Mouse (Mus musculus) layer of hippocampus, adult 2 months (tissue): ENCODE measurements around the gene Btaf1. TPM values are rescaled to one million over a fixed set of nuclear protein-coding genes. Genes with fewer than 3 reads are reported as not detected.
A peak's percentile ranks its signal among the peaks of the same experiment; 100 is the strongest.

Experiments
- DNase-seq, 2 experiments: peaks; one replicate each; pipeline ENCODE4 v3.0.0; 2022; ENCODE audit warnings: low spot score in 2 of 2
- H3K27ac ChIP-seq: fragments of 200-600 bp; 2 replicates; pipeline ENCODE4 v1.8.1; 2022
- H3K4me3 ChIP-seq: fragments of 200-600 bp; 2 replicates; pipeline ENCODE4 v1.8.1; 2022; ENCODE audit warnings: mild to moderate bottlenecking
- CTCF ChIP-seq: fragments of 200-600 bp; conservative IDR thresholded peaks from 2 replicates; pipeline ENCODE4 v1.8.1; 2022; ENCODE audit warnings: antibody characterized with exemption, mild to moderate bottlenecking, moderate library complexity
- long read RNA-seq, 2 experiments: library from polyadenylated mRNA; stranded (forward); transcript quantifications; one replicate each; pipeline ENCODE4 v2.0.0; 2021; ENCODE audit warnings: borderline mapping rate in 2 of 2
- total RNA-seq, 2 experiments: library from RNA; stranded (reverse); gene quantifications; 2 replicates each; pipeline ENCODE4 v1.2.3; 2021

Gene Btaf1
- 10 to 100 TPM; 23.9 to 33.4 TPM for total RNA-seq
- long read RNA-seq, experiment 1, full-length matches to known transcripts = 2 of 15 reads
- long read RNA-seq, experiment 1, partial matches to known transcripts = 7 of 15 reads
- long read RNA-seq, experiment 1, other reads (novel, unspliced or antisense) = 6 of 15 reads
- long read RNA-seq, experiment 2, full-length matches to known transcripts = 7 of 13 reads
- long read RNA-seq, experiment 2, partial matches to known transcripts = 0 of 13 reads
- long read RNA-seq, experiment 2, other reads (novel, unspliced or antisense) = 6 of 13 reads

DNA sequence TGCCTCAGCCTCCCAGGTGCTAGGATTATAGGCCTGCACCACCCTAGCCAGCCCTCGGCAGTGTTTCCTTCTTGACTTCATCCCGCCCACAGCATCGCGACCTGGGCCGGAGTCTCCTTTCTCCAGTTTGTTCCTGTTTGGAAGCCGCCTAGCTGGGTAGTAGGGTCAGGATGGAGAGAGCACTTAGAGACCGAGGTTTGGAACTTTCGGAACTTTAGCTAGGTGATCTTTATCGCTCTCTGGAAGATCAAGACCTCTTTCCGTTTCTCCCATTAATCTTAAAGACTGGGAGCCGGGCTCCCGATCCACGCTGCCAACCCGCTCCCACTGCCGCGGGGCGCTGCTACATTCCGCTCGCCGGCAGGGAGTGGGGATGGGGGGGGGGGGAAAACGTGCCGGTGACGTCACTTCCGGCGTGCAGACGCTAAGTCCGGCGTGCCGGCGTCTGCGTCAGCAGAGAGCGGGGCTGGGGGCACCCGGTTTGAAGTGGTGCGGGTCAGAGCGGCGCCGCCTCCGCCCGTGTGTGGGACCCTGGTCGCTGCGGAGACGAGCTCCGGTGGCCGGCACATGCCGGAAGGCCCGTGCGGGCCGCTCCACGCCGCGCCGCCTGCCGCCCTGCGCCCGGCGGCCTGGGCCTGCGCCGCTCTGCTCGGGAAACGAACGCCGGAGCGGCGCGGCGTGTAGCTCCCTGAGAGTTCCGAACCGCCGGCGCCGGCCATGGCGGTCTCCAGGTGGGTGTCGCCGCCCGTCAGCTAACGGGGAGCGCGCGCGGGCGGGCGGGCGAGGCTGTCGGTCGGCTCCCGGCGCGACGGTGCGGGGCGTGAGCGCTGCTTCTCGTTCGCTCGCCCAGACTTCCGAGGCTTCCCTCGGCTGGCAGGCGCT is at the start of gene Btaf1:
Gene Btaf1 (plus strand): TSS at position 409 of the 882 bp plus-strand sequence.
- Histone ChIP-seq H3K4me3 (peak within 1 kb of the TSS; percentile 91), H3K27ac (peak within 1 kb of the TSS; percentile 92)
- TF ChIP-seq CTCF = no peak; the same call in 1 of the 2 replicates
- peak; percentile 84 to 92 for DNase-seq

DNA sequence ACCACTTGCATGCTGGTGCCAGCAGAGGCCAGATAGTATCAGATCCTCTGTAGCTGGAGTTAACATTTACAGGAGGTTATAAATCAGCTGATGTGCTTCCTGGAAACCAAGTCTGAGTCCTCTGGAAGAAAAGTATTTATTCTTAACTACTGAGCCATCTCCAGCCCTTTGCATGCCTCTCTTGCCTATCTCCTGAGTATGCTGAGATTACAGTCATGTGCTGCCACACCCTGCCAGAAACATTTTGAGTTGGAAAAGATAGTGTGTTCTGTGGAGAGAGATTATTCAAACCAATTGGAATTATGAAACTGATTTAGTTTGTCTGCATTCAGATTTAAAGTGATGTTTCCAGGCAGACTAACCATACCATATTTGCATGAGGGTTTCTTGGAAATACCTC is 48.5 kb upstream of the Btaf1 start:
- TF ChIP-seq CTCF = no peak
- H3K4me3 ChIP-seq = no peak overlapping the region
- no peak for DNase-seq
- no peak overlapping the region for H3K27ac ChIP-seq

DNA sequence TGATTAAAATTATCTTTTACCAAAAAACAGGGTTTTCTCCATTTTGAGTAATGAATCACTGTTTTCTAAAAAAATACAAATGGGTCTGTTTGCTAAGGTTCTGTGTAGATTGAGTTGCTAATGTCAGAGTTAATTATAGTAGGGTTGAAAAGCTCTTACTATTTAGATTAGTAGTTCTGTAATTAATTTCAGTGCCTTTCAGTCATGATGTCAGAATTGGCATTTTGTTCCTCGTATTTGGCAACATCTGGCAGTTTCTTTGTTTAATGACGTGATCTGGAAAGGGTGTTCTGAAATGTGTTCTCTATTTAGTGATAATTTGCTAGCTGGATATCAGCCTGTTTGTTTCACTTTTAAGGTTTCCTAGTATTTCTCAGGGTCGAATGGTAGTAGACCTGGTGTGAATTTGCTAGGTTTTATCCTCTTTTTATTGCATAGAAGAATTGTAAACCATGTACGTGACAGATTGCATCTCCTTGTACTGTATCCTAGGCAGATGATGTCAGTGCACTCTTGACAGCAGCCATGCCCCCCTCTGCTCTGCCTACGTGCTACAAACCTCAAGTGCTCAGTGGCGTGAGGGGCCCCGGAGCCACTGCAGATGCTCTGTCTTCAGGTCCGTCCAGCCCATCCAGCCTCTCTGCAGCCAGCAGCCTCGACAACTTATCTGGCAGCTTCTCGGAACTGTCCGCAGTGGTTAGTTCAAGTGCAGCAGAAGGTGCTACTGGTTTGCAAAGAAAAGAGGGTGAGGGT is 47.0 kb upstream of the Btaf1 start:
- TF ChIP-seq CTCF = no peak
- Histone ChIP-seq H3K4me3 (no peak overlapping the region), H3K27ac (no peak overlapping the region)
- DNase-seq = no peak

DNA sequence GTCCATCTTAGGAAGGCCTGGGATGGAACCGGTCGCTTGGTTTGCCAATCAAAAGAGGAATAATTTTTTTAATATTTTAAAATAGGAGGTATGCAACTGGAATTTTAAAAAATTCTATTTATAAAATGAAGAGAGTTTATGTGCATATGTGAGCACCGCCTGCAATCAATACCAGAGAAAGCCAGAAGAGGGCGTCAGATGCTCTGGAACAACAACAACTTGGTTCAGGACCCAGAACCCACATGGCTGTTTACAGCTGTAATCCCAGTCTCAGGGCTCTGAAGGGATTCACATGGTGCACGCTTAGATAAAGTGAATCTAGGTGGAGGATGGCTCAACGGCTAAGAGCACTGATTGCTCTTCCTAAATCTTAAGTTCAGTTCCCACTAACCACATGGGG is 42.8 kb upstream of the Btaf1 start:
- Histone ChIP-seq H3K27ac (no peak overlapping the region), H3K4me3 (no peak overlapping the region)
- peak in 1 of 2 experiments; percentile 46 for DNase-seq
- TF ChIP-seq CTCF = peak; percentile 75

DNA sequence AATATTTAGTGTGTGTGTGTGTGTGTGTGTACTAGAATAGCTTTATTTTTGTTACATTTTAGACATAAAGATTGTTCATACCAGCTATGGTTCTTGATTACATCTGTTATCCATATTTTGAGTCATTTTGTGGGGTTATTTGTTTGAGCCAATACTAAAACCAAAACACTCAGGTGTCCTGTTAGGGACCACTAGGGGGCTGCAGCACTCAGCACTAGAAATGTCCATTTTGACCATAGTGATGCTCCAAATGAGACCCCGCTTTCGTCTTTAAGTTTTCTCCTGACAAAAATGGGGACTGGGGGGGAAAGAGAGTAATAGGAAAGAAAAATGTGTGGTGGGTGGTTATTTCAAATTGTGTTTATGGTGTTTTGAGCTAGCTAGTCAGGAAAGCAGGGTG is 39.6 kb upstream of the Btaf1 start:
- Histone ChIP-seq H3K27ac (no peak overlapping the region), H3K4me3 (no peak overlapping the region)
- no peak for DNase-seq
- peak; percentile 74 for TF ChIP-seq CTCF

DNA sequence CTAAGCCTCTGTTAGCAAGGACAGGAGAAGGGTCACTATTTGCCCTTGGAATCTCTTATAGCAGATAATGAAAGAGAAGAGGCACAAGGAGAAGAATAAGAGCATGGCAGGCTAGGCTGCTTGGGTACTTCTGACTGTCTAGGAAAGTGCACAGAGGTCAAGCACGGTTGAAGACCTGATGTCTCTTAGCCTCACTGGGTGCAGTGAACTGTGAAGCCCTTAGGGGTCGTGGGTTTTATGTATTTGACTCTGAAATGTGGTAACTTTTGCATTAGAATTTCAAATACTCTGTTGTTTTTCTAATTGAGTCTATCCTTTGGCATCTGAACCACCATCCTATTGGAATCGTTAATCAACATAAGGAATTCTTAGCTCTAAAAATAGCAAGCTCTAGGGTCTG is 38.2 kb upstream of the Btaf1 start:
- DNase-seq = no peak
- no peak overlapping the region for H3K4me3 ChIP-seq
- no peak for TF ChIP-seq CTCF
- no peak overlapping the region for H3K27ac ChIP-seq

DNA sequence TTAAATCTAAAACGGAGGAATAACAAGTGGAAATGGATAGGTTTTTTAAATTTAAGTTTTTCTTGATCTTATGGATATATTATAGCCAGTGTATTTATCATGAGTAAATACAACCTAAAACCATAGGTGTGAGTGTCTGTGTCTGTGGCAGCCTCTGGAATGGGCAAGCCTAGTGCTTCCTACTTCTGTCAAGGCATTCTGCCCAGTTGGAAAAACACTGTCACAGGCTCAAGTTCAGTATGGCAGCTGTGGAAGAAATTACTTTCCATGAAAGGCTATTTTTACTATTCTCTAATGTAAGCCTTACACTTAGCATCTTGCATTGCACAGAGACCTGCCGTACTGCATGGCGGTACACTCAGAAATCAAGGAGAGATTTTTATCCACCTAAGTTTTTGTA is 34.1 kb upstream of the Btaf1 start:
- TF ChIP-seq CTCF = no peak
- Histone ChIP-seq H3K27ac (no peak overlapping the region), H3K4me3 (no peak overlapping the region)
- no peak for DNase-seq

DNA sequence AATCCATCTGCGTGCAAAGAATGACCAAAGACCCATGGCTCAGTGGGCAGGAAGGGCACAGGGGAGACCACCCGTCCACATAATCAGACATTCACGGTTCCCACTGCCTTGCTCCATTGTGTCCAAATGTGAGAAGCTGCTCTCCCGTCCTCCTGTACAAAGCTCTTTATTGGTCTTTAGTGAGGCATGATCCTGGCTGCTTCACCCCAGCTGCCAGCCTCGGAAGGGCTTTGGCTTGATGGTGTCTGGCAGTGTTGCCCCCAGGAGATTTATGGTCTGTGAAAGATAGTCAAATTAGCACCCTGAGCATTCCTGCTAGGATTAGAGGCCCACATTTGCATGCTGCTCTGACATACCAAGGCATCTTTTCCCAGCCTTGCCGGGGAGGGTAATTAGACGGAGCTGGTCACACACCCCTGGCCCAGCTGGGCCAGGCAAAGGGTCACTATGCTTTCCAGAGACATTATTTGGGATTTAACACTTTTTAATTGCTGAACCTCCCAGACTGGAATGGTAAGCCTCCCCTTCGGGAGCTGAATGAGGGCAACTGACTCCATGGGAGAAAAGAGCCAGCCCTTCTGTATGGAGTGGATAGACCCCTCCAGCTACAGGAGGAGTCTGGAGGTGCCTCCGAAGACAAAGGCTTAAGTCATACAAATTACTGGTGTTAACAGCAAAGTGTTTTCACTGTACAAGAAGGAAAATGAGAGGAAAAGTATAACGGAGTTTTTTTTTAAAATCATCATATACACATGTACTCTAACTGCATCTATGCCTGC is 28.9 kb upstream of the Btaf1 start:
- no peak overlapping the region for H3K27ac ChIP-seq
- no peak overlapping the region for H3K4me3 ChIP-seq
- no peak for DNase-seq
- no peak for TF ChIP-seq CTCF

DNA sequence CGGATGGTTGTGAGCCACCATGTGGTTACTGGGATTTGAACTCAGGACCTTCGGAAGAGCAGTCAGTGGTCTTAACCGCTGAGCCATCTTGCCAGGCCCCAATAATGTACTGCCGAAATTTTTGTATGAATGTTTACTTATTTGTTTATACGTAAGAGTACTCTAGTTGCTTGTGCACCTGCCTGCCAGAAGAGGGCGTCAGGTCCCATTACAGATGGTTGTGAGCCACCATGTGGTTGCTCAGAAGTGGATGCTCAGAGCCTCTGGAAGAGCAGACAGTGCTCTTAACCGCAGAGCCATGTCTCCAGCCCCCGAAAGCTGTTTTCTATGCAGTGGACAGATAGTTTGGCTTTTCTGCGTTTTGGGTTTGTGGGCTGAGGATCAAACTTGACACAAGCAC is 28.1 kb upstream of the Btaf1 start:
- DNase-seq = no peak
- TF ChIP-seq CTCF = peak; percentile 80
- no peak overlapping the region for H3K4me3 ChIP-seq
- no peak overlapping the region for H3K27ac ChIP-seq

DNA sequence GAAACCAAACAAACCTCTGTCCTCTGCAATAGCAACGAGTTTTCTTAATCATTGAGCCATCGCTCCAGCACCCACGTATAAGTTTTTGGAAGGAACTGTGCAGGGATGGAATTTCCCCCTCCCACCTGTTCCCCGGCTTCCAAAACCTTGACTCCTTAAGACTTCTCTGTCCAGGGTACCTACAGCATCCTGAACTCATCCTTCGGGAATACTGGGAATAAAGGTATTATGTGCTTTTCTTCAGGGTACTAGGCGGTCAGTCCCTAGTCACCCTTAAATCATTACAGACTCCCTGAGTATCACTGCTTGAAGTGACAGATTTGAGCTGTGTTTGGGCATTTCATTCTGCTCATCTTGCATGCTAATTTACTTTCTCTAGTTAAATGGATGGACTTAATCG is 22.5 kb upstream of the Btaf1 start:
- DNase-seq = no peak
- TF ChIP-seq CTCF = no peak
- Histone ChIP-seq H3K27ac (peak overlapping the region; percentile 91), H3K4me3 (peak overlapping the region; percentile 71; the same call in 1 of the 2 replicates)

DNA sequence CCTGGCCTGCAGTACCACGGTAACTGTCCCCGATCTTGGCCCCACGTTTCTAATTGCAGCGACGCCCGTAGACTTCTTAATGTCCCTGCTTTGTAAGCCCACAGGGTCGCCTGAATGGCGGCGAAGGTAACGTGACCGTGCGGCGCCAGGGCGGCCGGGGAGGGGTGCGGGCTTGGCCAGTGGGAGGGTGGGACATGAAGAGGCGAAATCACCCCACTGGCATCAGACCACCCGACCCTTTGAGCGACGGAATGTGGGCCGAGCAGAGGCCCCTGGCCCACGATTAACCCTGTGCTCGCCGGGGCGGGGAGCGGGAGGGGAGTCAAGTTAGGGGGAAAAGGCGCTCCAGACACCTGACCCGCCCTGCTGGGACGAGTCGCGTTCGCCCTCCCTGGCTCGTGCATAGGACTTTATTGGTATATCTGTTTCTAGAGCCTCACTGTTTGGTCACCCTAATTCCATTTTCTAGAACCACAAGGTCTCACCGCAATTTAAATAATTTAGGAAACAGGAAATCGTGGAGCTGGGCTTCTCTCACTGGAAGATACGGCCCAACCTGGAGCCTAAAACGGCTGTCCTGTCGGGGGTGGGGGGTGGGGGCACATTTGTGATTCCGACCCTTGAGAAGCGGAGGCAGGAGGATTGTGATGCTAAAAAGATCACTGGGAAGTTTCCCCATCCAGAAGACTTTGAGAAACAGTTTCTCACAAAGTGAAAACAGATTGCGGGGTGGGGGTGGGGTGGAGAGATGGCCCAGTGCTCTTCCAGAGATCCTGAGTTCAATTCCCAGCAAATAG is 21.5 kb upstream of the Btaf1 start:
- DNase-seq = peak; percentile 23 to 39
- peak overlapping the region; percentile 71 for H3K4me3 ChIP-seq
- peak overlapping the region; percentile 91 for H3K27ac ChIP-seq
- no peak for TF ChIP-seq CTCF

DNA sequence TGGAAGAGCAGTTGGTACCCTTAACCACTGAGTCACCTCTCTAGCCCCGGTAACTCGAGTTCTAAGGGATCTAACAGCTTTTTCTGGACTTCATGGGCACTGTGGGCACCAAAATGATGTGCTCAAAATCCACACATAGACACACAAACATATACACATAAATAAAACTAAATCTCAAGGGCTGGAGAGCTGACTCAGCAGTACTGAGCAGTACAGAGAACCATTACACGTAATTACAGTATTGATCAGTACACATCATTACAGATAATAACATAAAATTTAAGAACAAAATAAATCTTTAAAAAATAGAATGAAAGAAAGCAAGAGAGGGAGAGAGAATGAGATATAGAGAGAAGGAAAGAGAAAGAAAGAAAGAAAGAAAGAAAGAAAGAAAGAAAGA is 16.7 kb upstream of the Btaf1 start:
- TF ChIP-seq CTCF = no peak
- Histone ChIP-seq H3K27ac (no peak overlapping the region), H3K4me3 (no peak overlapping the region)
- no peak for DNase-seq
